Mouse (Mus musculus) kidney, adult 18-20 months (tissue): ENCODE results near the gene Ywhab.
A peak's percentile ranks its signal among the peaks of the same experiment; 100 is the strongest.

ENCODE experiments used
- DNase-seq: peaks from one replicate; pipeline ENCODE4 v3.0.0; 2021

Gene Ywhab

DNA sequence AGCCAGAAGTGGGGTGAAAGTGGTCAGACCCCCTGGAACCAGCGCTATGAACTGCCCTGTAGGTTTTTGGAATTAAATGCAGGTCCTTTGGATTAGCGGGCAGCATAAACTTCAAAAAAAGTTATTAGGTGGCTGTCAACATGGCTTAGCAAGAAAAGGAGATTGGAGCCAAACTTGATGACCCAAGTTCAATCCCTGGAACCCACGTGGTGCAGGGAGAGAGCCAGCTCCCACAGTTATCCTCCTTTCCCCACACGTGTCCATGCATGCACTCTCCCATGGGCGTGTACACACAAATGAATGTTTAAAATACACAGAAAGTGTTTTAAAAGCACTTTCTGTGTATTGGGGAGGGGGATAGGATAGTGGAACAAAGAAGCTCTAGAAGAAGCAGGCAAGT lies 15.7 kb downstream of the Ywhab start:
- no peak for DNase-seq

GRCm38 (mm10) chr2:164010944-164011343 lies 16.2 kb downstream of the Ywhab start:
- no peak for DNase-seq

DNA sequence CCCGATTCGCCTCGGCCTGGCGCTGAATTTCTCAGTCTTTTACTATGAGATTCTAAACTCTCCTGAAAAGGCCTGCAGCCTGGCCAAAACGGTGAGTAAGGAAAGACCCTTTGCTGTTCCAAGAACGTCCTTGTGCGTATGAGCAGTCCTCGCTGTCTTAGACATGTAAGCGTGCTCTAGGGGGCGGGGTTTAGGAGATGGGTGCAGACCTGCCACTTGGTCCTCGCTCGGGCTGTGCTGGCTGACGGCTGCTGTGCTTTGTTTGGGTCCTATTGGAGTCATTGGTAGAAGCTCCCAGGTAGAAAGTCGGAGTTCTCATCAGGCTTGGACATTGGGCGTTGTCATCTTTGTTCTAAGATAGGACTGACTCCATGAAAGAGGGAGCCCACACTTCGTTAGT lies 20.5 kb downstream of the Ywhab start:
- no peak for DNase-seq

DNA sequence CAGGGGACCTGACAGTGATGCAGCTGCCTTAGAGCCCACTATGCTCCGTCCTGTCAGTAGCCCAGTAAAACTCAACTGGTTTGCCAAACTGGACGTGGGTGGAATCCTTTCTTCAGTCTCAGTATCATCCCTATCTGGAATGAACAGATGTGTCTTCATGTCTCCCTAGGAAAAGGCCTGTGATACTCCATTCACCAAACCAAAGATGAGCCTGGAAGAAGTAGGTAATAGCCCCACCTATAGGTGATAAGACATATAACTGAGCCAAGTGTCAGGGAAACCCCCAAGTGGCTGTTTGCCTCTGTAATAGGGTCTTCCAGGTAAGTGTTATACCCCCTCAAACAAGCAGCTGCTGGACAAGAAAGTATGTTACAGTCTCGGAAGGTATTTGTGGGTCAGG lies 24.1 kb downstream of the Ywhab start:
- DNase-seq: no peak

DNA sequence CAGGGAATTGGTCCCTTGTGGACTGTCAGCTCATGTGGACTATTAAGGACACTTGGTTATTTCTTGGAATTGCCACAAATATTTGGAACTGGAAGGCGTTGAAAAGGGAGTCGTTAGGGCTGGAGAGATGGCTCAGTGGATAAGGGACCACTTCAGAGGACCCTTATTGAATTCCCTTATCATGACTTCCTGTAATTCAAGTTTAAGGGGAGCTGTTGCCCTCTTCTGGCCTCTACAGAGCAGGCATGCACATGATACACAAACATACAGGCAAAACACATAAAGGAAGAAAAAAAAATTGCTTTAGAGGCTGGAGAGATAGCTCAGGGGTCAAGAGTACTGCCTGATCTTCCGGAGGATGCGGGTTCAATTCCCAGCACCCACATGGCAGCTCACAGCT lies 25.2 kb downstream of the Ywhab start:
- DNase-seq: no peak

DNA sequence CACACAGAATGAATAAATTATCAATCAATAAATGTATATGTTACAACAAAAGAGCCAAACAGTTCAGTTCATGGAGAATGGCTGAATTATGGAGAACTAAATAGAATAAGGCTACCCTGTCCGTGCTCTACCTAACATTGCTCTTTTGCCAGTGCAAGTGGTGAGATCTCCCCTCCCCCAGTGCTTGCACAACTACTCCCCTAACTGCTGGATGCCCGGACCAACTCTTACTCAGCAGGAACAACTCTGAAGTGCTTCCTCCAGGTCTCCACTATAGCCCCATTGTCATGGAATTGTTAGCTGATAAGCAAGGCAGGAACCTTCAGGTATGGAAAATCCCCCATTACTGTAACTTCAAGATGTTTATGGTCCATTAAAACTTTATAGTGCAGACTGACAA lies 27.3 kb downstream of the Ywhab start:
- DNase-seq: no peak

- DNase-seq: no peak
Measured at GRCm38 (mm10) chr2:164025150-164025549, 30.4 kb downstream of the Ywhab start, which contains the start of gene Pabpc1l. Pabpc1l (plus strand) TSS chr2:164025450.

DNA sequence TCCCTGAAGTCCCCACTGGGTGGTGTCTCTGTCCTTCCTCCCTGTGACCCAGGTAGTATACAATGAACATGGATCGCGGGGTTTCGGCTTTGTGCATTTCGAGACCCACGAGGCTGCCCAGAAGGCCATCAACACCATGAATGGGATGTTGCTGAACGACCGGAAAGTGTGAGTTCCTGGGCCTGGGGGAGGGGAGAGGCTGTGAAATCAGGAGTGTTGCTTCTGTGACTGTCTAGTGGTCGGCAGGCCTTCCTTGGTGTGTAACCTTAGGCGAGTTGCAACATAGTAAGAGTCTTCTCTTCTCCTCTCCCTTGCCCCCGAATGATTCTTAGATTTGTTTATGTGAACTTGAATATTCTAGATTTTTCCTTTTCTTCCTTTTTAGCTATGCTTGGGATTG lies 36.4 kb downstream of the Ywhab start:
- no peak for DNase-seq

DNA sequence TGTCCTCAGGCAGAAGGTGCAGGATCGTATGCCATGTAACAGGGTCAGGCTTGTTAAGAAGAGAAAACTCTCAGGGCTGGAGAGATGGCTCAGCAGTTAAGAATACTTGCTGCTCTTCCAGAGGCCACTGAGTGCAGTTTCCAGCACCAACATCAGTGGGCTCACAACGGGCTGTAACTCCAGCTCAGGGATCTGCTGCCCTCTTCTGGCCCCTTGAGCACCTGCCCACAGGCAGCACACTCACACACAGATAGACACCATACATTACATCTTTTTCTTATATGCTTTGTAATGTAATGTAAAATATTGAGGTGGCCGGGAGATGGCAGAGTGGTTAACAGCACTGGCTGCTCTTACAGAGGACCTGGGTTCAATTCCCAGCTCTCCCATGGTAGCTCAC lies 38.2 kb downstream of the Ywhab start:
- DNase-seq: no peak

DNA sequence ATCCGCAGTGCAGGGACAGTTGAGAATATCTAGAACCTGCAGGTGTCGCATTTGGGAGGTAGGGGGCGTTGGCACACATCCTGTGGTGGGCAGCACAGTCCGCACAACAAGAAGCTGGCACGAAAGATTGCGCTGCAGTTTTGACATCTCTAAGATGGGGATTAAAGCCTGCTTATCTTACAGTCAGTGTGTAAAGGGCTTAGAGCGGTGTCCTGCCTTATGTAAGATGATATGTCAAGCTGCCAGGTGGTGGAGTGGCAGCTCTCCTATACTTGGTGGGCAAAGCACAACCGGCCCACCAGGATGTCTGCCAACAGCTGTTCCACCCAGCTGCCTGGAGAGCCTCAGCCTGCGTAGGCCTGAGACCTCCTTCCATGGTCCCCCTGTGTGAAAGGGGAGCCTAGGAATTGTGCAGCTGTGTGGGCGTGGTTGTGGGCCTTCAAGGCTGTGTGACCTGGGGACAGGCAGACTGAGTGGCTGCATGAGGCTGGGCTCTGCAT lies 41.8 kb downstream of the Ywhab start:
- no peak for DNase-seq

- DNase-seq: no peak
Measured at GRCm38 (mm10) chr2:164038407-164039028, 43.8 kb downstream of the Ywhab start.

DNA sequence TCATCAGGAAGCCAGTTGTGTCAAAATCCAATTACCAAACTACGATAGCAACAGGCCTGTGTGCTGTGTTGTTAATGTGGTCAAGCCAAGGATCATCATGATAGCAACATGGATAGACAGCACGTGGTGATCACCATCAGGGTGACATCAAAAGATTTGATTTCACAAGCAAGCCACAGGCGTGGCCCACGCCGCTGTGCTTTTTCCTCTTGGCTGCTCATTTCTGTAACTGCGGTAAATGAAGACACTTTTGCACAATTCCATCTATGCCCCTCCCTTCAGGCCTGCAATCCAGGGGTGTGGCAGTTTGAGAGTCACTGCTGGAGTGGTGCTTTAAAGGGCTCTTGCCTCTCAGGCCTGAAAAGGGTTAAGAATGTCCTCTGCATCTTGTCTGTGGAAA lies 46.2 kb downstream of the Ywhab start:
- DNase-seq: no peak

GRCm38 (mm10) chr2:164041523-164041922 lies 46.8 kb downstream of the Ywhab start:
- no peak for DNase-seq

DNA sequence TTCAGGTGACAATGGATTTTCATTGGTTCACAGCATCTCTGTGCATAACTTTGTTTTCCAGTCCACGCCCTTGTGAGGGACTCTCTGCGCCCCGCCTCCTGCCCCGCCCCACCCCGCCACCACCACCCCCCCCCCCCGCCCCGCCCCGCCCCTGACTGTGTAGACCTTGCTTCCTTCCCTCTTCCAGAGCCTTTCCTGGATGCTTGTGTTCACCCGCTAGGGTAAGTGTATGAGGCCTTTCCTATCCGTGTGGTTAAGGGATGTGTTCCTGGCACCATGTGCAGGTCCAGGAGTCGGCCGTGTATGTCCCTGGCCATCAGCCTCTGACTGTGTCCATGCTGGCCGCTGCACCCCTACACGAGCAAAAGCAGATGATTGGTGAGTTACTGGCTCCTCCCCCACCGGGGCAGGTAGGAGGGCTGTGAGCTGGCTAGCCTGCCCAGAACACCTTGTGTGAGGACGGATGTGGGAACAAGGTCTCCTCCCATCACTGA lies 52.5 kb downstream of the Ywhab start:
- peak; percentile 65 for DNase-seq

DNA sequence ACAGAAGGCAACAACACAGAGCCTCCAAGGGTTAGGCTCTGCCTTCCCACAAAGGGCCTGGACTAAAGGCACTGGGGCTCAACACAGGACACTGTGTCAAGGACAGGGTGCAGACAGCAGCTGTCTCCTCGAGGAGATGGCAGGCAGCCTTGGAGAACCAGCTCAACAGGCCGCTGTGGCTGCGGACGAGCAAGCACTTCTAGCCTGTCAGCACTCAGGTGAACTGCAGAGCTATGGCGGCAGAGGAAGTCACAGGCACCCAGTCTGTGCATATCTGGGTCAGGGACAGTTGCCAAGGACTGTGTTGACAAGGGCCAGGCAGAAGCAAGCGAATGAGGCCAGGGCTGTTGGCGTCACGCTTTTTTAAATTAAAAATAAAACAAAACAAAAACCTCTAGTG lies 59.0 kb downstream of the Ywhab start:
- DNase-seq: no peak

GRCm38 (mm10) chr2:164054671-164055070 lies 59.9 kb downstream of the Ywhab start:
- DNase-seq: no peak

DNA sequence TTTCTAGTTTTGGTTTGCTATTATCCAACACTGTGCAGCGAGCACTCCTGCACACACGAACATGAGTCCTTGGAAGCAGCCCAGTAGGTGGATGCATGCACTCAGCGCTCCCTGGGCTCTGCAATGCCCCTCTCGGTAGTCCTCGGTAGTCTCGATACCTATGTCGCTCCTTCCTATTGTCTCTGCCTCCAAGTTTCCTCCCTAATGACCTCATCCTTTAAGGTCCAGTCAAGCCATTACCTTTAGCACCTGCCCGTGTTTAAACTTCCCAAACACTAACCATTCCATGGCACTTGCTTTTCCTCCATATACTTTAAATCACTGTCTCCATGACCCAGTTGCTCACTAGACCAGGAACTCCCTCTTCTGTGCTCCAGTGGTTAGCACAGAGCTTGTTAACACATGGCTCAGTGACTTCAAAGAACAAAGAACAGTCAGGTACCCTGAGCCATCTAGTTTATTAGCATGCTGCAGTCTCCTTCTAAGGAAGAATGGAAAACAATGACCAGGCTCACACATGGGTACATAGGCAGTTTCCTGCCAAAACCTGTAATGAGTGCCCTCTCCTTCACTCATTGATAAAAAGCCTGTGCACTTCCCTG lies 65.0 kb downstream of the Ywhab start:
- no peak for DNase-seq
